Mouse (Mus musculus): ENCODE measurements around the gene Rab11fip4.

GRCm38 (mm10) chr11:79630521-79630920 lies 39.5 kb downstream of the Rab11fip4 start:
- TF ChIP-seq GATA1 (IDR thresholded peaks at IDR 0.05; ENCODE audit: borderline replicate concordance, low read length) (no peak), FLI1 (IDR thresholded peaks at IDR 0.05; ENCODE audit: low read length) (no peak)

All from megakaryocyte, embryonic 14.5 days (primary cell).